Mouse (Mus musculus) E14TG2a.4 (cell line): ENCODE measurements around the gene Chaf1b.

Experiments used
- CTCF ChIP-seq: conservative IDR thresholded peaks from 2 replicates; pipeline ENCODE4 v1.5.1; 2014; ENCODE audit warnings: low read length
- NANOG ChIP-seq: IDR thresholded peaks from 2 replicates; pipeline ENCODE4 v1.6.1; 2014; ENCODE audit warnings: borderline replicate concordance, low read length, mixed read lengths

DNA sequence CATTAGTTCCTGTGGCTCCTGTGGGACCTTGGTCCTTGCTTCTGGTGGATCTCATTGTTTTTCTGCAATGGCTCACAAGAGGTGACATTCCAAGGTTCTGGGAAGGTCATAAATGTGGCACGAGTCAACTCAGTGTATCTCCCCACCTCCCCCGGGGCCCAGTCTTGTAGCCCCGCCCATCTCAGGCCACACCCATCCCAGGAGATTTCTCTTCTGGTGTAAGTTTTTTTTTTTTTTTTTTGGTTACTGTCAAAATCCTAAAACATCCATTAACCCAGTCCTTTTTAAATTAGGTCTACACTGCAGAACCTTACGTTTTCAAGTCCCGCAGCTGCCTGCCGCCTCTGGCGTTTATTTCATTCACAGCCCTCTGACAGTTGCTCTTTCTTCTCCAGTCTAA is 51.3 kb downstream of the Chaf1b start:
- TF ChIP-seq CTCF (no peak), NANOG (no peak)
